Mouse (Mus musculus): ENCODE measurements at regions not wholly inside any gene's neighbourhood (a gene's known extent, or its start where the extent isn't known, plus 50 kb on each side); places are given as distances from the start of the nearest gene placed in this dataset.

DNA sequence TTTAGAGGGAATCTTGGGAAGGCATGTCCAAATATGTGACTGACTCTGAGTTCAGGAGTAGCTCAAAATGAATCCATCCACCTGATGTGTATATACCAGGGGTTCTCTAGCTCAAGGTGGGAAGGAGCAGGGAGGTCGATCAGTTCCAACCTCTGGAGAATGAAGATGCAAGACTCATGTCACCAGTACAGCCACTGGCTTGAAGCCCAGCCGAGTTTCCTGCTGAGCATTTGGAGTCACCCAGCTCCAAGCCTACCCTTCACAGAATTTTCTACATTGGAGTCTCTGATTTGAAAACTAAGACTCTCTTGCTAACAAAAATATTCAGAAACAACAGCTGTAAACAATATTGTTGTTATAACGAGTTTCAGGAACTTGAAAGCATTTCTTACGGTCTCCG is 134.6 kb upstream of the Arglu1 start:
- TF ChIP-seq CTCF (IDR thresholded peaks at IDR 0.05; ENCODE audit: borderline replicate concordance, insufficient read depth, low read depth, low read length) (no peak), POLR2A (IDR thresholded peaks at IDR 0.05; ENCODE audit: borderline replicate concordance, insufficient read depth, low read length) (no peak)

Measured in cerebellum, adult 2 months (tissue).